Mouse (Mus musculus) skeletal muscle tissue, postnatal 0 days (tissue): ENCODE data around the gene Olfr6. TPM values are rescaled to one million over a fixed set of nuclear protein-coding genes. Genes with fewer than 3 reads are reported as not detected.

ENCODE experiments used
- polyA plus RNA-seq: library from polyadenylated mRNA; unstranded; fragments of >200 nt; fragmentation: Nextera tagmentation; extraction: Ambion mirVana; gene quantifications from 2 replicates; pipeline ENCODE4 v1.2.1, GENCODE M21; 2015

Olfr6 gene
- not detected in 2 replicates for polyA plus RNA-seq

GRCm38 (mm10) chr7:106963837-106964236 lies at the start of gene Olfr6:
Olfr6 (minus strand) TSS chr7:106963937.

GRCm38 (mm10) chr7:107005972-107006371 lies 42.2 kb upstream of the Olfr6 start, which contains the start of gene Olfr2:
Olfr2 (minus strand) TSS chr7:107006072.

GRCm38 (mm10) chr7:106975353-106975752 lies 11.6 kb upstream of the Olfr6 start, which contains the start of gene Olfr711:
Olfr711 (minus strand) TSS chr7:106975453.

GRCm38 (mm10) chr7:106948212-106948611 lies 15.5 kb downstream of the Olfr6 start, which contains the start of gene Olfr710:
Olfr710 (minus strand) TSS chr7:106948312.

GRCm38 (mm10) chr7:106932119-106932518 lies 31.6 kb downstream of the Olfr6 start, which contains the start of gene Olfr709-ps1:
Olfr709-ps1 (minus strand) TSS chr7:106932219.

GRCm38 (mm10) chr7:106907676-106908075 lies 56.1 kb downstream of the Olfr6 start, which contains the start of gene Olfr1532-ps1:
Olfr1532-ps1 (plus strand) TSS chr7:106908001.

Other genes starting within 250 kb of the Olfr6 start
- gene Olfr695, start 247.5 kb downstream of the Olfr6 start, polyA plus RNA-seq, result not detected in 2 replicates
- not detected in 2 replicates for gene Olfr697, start 221.5 kb downstream of the Olfr6 start, polyA plus RNA-seq
- gene Olfr698, start 208.5 kb downstream of the Olfr6 start, polyA plus RNA-seq, result not detected in 2 replicates
- not detected in 2 replicates for gene Olfr699, start 170.7 kb downstream of the Olfr6 start, polyA plus RNA-seq
- not detected in 2 replicates for gene Olfr700, start 155.1 kb downstream of the Olfr6 start, polyA plus RNA-seq
- not detected in 2 replicates for gene Olfr701, start 149.8 kb downstream of the Olfr6 start, polyA plus RNA-seq
- not detected in 2 replicates for gene Olfr702, start 130.0 kb downstream of the Olfr6 start, polyA plus RNA-seq
- gene Olfr703, start 120.6 kb downstream of the Olfr6 start, polyA plus RNA-seq, result not detected in 2 replicates
- gene Olfr704, start 100.8 kb downstream of the Olfr6 start, polyA plus RNA-seq, result not detected in 2 replicates
- gene Olfr705, start 87.0 kb downstream of the Olfr6 start, polyA plus RNA-seq, result not detected in 2 replicates
- gene Olfr706, start 75.8 kb downstream of the Olfr6 start, polyA plus RNA-seq, result not detected in 2 replicates
- not detected in 2 replicates for gene Olfr707, start 62.7 kb downstream of the Olfr6 start, polyA plus RNA-seq
- gene Olfr1532-ps1, start 55.9 kb downstream of the Olfr6 start, polyA plus RNA-seq, result not detected in 2 replicates
- not detected in 2 replicates for gene Olfr709-ps1, start 31.7 kb downstream of the Olfr6 start, polyA plus RNA-seq
- not detected in 2 replicates for gene Olfr710, start 15.6 kb downstream of the Olfr6 start, polyA plus RNA-seq
- not detected in 2 replicates for gene Olfr711, start 11.5 kb upstream of the Olfr6 start, polyA plus RNA-seq
- not detected in 2 replicates for gene Olfr2, start 42.1 kb upstream of the Olfr6 start, polyA plus RNA-seq
- gene Olfr713, start 67.2 kb upstream of the Olfr6 start, polyA plus RNA-seq, result not detected in 2 replicates
- gene Olfr714, start 107.0 kb upstream of the Olfr6 start, polyA plus RNA-seq, result not detected in 2 replicates
- not detected in 2 replicates for gene Olfr17, start 129.3 kb upstream of the Olfr6 start, polyA plus RNA-seq
- not detected in 2 replicates for gene Olfr715b, start 146.4 kb upstream of the Olfr6 start, polyA plus RNA-seq
- not detected in 2 replicates for gene Olfr715, start 167.1 kb upstream of the Olfr6 start, polyA plus RNA-seq
- not detected in 2 replicates for gene Olfr716, start 174.4 kb upstream of the Olfr6 start, polyA plus RNA-seq
- gene Nlrp14, start 203.1 kb upstream of the Olfr6 start, polyA plus RNA-seq, result not detected in 2 replicates
- not detected in 2 replicates for gene Rbmxl2, start 245.5 kb upstream of the Olfr6 start, polyA plus RNA-seq